Mouse (Mus musculus) kidney, adult 2 months (tissue): ENCODE data around the gene Hist1h2af.

ENCODE experiments used
- CTCF ChIP-seq: fragments of 200-500 bp; conservative IDR thresholded peaks from 2 replicates; pipeline ENCODE4 v1.5.1; 2011; ENCODE audit warnings: low read depth, mild to moderate bottlenecking, control low read depth, low read length, moderate library complexity, mixed read lengths; ENCODE audit not compliant: insufficient read depth, insufficient read length
- POLR2A ChIP-seq: fragments of 200-500 bp; IDR thresholded peaks from one replicate; pipeline ENCODE4 v1.6.1; 2011; ENCODE audit warnings: low read depth, low read length, control low read depth

DNA sequence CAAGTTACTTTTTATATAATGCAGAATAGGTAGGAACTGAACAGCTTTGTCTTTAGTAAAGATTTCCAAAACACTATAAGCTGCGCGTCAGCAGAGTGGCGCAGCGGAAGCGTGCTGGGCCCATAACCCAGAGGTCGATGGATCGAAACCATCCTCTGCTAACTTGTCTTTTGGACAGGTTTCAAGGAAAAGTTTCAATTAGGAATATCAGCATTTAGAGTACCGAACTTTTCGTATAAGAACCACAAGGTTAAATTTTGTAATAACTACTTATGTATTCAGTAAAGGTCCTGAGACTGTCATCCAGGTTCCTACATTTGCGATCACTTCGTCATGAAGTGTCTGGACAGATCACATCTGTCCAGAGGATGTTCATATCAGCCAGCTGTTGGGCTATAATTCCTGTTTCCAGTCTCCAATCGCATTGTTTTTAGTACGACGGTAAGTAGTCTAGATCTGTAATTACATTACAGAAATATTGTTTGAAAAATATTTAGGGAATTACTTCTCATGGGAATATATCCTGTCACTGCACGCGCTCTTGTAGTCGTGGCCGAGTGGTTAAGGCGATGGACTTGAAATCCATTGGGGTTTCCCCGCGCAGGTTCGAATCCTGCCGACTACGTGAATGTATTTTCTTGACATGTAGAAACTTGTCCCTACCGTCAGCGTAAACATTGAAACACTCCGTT is 16.0 kb upstream of the Hist1h2af start:
- no peak for TF ChIP-seq POLR2A
- TF ChIP-seq CTCF = no peak
